Mouse (Mus musculus) layer of hippocampus, adult 18-20 months (tissue): ENCODE results near the gene Atp2b2. TPM values are rescaled to one million over a fixed set of nuclear protein-coding genes. Genes with fewer than 3 reads are reported as not detected.

Experiments used
- DNase-seq, 2 experiments: peaks; one replicate each; pipeline ENCODE4 v3.0.0; 2022; ENCODE audit warnings: low spot score in 2 of 2
- total RNA-seq, 2 experiments: library from RNA; stranded (reverse); gene quantifications; 2 replicates each; pipeline ENCODE4 v1.2.3; 2021

Atp2b2 gene
- total RNA-seq, 2 experiments from 2014 or later = 313 to 326 TPM

DNA sequence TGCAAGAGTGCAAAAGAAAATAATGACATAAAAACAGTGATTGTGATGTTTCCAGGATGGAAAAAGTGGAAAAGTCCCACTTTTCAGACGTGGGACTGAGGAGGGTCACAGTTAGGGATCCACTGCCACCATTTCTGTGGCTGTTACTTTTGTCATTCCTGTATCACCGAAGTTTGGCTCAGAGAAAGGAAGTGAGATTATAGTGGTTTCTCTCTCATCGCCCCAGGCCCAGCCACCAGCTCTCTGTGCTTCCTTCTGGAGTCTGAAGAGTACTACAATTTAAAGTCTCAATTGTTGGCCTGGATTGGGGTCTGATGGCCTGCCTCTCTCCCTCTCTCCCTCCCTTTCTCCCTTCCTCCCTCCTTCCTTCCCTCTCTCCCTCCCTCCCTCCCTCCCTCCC lies 242.5 kb downstream of the Atp2b2 start:
- no peak for DNase-seq

DNA sequence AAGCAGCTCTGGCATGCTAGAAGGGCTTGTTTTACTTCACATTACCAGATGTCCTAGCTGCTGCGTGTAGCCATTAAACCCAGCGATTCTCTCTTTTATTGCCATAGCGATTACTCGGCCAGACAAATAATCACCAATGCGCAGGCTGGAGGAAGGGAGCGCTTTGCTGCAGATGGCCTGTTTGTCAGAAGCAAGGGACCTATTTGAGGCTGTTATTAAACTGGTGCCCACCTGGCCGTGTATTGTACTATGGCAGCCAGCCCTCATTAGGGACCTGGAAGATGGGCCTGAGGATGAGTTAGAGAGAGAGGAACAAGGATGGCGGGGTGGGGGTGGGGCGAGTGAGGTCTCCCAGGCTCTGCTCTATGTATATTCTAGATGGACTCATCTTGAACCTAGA lies 243.1 kb downstream of the Atp2b2 start:
- DNase-seq = no peak

DNA sequence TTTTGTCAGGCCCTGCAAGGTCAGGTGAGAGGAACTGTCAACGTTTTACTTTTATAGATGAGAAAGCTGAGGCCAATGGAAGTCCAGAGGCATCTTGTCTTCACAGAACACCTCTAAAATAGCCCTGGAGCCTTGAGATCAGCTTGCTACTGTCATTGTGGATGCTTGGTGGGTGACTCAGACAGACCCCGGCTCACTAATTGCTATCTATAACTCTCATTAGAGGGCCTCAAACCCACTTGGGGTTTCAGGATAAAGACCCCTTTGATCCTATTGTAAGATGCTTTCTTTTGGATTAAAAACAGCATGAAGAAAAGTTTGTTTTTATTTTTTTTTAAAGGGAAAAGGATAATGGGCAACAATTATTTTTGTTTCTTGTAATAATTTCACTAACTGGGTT lies 243.5 kb downstream of the Atp2b2 start:
- DNase-seq = no peak

DNA sequence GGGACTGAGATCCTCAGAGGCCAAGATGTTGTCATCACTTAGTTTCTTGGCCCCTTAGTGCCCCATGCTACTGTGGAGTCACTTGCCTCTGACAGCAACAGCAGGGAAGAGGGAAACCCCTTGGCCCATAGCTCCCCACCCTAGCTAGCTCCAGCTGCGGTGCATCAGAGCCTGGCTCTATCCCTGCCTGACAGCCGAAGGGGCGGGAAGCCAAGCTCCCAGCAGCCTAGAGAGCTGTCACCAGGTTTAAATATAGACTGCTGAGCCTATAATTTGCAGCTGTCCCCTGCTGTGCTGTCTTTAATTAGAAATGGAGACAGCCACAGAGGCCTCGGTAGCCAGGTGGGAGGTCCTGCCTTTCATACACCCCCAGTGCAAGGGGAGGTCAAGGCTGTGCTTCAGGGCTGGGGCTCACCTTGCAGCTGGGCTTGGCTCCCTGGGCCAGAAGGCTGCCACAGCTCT lies 247.1 kb downstream of the Atp2b2 start:
- DNase-seq = no peak

DNA sequence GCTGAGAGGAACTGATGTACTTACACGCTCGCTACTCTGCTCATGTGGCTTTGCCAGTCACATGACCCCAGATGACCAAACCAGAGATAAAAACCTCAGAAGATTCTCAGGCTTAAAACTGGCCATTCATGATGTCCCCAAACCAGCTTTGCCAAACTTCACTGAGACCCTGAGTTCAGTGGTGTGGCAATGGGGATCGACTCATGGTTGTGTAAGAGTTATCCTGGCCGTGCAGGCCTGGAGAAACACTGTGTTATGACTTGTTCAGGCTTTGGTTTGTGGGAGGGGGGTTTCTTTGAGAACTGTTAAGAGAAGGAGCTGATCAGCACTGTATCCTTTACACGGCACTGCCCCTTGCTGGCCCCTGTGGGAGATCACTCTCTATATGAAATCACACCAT lies 250.0 kb downstream of the Atp2b2 start:
- DNase-seq = no peak

DNA sequence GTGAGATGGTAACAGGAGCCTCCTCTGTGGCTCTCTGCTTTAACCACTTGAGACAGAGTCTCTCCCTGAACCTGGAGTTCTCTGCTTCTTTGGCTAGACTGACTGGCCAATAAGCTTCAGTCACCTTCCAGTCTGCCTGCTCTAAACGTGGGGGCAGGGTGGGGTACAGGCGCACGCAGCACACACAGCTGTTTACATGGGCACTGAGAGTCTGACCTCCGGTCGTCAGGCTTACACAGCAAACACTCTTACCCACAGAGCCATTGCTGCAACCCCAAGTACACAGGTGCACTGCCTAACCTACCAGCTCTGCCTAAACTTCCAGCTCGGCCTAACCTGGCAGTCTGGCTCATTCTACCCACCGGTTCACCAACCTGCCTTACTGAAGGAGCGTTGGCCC lies 251.4 kb downstream of the Atp2b2 start:
- no peak for DNase-seq

DNA sequence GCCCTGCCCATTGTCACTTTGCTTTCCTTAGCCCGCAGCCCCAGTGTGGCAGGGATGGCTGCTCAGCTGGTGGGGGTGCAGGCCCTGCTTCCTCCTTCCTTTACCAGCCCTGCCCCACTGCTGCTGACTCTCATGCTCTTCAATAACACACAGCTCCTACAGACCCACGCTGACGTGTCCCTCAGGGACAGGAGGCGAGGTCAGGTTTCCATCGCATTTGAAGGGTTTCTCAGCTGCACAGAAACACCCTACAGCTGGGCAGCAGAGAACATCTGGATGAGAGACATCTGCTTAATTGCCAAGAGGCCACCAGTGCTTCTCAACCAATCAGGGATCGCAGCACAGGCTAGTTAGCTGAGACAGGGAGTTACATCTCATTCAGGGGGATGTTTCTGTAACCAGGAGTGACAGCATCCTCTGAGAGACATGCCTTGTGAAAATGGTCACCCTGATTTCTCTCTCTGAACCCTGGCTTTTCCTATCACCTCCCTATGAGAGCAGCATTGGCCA lies 254.9 kb downstream of the Atp2b2 start:
- DNase-seq = no peak

DNA sequence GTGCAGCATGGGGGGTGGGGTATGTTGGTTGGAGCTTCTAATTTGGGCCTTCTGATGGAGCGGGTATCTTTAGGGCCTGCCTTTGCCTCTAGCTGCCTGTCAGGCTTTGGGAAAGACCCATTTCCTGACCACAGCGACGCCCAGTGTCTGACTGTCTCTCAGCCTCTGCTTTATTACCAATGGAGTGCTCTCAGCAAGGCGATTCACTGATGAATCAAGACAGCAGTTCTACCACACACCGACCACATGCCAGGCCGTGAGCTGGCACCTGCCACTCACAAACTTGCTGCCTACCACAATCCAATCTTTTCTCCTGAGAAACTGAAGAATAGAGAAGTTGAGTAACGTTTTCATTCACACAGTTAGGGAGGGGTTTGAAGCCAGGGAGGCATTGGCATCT lies 256.8 kb downstream of the Atp2b2 start:
- no peak for DNase-seq

DNA sequence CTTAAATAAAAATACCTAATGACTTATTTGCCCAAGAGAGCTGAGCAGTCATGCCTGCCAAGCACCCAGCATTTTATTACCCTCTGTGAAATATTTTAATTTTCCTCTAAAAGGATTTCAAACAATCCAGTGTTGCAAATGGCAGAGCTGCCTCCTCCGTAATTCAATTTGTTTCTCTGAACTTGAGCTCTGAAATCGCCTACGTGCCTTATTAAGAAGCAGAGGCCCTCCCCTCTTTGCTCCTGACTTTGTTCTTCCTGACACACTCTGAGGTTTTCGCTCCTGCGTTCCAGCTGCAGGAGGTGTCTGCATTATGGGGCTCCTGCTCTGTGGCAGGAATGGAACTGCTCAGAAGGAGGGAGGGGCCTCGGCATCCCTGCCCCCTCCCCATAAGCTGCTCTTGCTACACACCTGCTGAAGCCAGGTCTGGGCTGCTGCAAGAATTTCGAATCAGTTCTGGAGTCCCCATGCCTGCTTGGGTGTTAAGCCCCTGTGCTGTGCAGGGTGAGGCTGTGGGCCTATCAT lies 264.1 kb downstream of the Atp2b2 start:
- peak in 1 of 2 experiments; percentile 36 for DNase-seq

DNA sequence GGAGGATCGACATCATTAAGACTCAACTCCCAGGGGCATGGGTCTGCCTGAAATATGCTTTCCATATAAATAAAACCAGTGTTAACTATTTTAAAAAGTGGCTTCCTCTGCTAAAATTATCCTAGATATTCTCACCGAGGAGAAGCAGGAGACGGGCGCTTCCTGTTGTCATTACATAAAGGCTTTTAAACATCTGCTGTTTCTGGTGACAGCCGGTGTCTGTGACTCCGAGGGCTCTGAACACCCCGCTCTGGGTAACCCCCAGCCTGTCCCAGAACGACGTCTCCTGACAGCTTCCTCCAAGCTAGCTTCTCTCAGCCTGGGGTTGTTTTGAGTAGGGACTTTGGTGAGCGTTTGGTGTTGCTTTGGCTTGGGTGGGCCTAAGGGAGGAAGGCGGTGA lies 273.6 kb downstream of the Atp2b2 start:
- DNase-seq = peak in 1 of 2 experiments; percentile 73

DNA sequence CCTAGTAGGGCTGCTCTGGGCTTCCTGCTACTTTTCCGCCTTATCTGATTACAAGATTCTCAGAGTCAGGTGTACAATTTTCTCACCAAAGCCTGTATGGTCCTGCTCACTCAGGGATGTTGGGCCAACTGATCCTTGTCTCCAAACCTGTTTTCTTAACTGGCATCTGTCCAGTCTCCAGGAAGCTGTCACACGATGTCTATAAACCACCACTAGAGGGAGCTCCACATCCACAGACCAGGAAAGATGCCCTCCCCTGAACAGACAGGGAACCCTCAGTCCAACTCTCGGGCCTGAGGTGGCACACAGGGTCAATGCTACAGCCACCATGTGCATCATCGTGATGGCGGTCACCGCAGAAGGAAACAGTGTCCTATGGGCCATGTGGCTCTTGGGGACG lies 280.8 kb downstream of the Atp2b2 start:
- DNase-seq = peak in 1 of 2 experiments; percentile 79

DNA sequence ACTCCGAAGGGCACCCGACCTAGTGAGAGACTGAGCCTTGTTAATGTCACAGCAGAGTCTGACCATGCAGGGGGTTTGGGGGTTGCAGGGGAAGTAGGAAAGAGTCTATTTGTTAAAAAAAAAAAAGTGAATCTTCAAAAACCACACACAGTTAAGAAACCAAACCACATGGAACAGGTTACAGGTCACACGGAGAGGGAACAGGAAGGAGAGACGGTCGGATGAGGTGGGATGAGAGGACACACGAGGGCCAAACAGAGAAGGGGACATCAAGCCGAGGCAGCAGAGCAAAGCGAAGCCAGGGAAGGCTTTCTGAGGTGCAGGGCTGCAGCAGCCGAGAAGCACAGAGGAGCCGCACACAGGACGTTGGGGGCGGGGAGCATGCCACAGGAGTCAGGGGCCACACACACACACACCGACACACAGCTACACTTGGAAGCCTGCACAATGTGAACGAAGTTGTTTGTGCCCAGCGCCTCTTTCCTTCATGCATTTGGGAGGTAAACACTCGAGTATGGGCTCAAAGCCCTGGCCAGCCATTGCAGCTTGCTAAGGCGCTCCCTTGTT lies 293.2 kb downstream of the Atp2b2 start:
- no peak for DNase-seq

DNA sequence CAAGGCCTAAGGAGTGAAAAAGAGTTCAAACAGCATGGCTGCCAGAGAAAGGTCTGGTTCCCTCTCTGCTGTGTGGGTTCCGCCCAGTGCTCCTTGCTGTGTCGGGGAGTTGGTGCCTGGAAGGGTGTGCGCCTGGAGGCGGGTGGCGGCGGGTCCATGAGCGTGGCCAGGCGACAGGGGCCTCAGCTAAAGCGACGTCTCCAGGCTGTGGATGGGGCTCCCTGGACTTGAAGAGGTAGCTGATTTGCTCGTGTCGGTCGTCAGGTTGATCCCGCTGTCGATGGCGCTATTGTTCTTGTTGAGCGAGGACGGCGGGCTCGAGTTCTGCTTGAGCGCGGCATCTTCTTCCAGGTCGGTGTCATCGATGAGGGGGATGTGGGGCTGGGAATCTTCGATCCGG lies 294.1 kb downstream of the Atp2b2 start:
- DNase-seq = no peak

DNA sequence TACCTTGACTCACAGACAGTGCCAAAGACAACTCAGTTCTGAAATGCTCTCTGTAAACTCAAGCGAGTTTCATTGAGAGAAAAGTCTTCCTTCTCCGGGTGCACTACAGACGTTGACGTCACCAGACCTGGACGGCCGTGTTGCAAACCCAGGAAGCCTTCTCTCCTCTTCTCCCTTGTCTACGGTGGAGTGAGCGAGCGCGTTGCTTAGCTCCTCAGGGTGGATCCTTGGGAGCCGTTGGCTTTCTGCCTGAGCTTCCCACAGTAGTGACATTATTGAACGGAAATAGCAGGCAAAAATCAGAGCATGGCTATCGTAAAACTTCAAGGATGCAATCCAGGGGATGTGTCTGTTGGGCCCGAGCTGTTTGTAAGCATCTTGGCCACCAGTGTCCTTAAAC lies 295.1 kb downstream of the Atp2b2 start:
- peak in 1 of 2 experiments; percentile 38 for DNase-seq

DNA sequence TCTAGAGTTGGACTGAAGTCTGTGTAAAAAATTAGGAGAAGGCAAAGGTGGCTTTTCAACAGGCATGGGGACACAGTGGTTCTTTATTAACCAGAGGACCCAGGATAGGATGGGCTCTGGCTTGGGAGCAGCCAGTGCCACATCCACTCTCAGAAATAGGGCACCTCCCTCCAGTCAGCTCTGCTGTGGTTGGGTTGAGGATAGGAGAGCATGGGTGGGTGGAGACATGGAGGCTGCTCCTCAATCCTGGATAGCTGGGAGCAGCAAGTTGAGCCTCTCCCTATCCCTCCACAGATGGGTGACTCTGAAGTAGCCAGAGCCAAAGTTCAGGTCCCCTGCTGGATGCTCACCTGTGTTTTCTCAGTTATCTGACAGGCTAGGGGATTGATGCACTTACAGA lies 297.3 kb downstream of the Atp2b2 start:
- DNase-seq = no peak

DNA sequence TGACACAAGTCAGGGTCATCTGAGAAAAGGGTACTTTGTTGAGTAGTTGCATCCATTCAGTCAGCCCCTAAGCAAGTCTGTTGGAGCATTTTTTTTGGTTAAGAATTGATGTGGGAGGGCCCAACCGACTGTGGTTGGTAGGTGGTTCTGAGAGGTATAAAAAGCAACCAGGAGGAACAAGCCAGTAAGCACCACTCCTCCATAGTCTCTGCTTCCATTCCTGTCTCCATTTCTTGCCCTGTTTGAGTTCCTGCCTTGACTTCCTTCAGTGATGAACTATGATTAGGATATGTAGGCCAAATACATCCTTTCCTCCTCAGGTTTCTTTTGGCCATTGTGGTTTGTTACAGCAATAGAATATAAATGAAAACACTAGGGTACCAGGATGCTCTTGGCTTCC lies 299.3 kb downstream of the Atp2b2 start:
- DNase-seq = no peak

DNA sequence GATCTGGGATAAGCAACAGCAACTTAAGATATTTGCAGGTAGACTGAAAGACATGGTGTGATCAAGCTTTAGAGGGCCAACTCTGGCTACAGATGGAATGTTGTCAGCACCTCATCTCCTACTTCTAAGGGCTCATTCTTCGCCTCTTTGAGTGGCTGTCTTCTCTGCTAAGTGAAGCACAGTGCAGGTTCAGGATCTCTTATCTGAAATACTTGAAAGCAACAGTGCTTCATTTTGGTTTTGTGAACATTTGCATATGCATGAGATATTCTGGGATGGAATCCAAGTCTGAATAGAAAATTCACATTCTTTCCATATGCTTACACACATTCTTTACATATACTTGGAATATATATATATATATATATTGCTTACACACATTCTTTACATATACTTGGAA lies 300.1 kb downstream of the Atp2b2 start:
- no peak for DNase-seq

DNA sequence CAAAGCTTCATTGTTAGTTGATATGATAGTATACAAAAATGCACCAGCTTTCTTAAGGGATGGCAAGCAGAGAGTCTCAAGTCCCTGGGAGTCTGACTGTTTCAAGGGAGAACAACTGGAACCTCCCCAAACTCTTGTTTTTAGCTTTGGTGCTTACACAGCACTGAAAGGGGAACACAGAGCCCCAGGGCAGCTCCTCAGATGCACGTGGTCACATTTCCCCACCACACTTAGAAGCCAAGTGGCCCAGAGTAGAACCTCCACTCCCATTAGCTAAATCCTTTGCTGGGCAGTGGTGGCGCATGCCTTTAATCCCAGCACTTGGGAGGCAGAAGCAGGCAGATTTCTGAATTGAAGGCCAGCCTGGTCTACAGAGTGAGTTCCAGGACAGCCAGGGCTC lies 301.0 kb downstream of the Atp2b2 start:
- no peak for DNase-seq

DNA sequence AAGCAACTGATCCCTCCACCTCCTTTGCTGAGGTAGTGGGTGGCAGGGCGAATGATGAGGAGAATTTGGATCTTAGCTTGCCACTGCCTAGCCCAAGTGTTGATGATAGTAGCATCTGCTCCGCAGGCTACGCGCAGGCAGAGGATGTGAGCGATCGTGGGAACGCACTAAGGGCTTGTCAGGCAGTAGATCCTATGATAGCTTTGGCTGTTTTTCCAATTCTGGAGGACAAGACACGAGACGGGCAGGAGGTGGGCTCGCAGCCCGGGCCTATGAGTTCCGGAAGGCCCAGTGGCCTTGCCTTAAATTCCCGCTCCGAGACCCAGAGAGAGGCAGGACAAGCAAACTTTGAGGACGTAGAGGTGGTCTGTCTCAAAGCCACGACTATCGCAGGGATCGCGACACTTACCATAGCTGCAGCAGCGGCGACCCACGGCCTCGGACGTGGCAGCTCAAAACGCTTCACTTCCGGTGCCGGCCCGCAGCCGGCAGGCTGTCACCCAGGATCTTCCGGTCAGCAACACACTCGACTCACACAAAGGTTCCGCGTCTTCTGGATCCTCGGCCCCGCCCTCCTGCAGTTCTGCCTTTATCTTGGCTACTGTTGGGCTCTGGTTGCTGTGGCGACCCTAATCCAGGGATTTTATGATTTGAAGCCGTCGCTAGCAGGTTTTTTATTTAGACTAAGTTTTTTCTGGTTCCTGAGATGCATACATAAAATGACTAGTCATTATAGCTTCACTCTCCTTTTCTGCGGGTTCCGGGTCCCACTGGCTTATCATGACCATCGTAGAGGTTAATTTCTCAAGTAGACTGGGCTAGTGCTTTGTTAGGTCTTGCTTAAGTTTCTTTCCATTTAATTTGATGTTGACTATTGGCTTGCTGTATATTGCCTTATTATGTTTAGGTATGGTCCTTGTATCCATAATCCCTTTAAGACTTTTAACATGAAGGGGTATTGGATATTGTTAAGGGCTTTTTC lies 301.9 kb downstream of the Atp2b2 start, which contains the start of gene Sec13:
TSS of gene Sec13 (minus strand) at position 508 of the 982 bp plus-strand sequence.
- peak; percentile 83 to 87 for DNase-seq

DNA sequence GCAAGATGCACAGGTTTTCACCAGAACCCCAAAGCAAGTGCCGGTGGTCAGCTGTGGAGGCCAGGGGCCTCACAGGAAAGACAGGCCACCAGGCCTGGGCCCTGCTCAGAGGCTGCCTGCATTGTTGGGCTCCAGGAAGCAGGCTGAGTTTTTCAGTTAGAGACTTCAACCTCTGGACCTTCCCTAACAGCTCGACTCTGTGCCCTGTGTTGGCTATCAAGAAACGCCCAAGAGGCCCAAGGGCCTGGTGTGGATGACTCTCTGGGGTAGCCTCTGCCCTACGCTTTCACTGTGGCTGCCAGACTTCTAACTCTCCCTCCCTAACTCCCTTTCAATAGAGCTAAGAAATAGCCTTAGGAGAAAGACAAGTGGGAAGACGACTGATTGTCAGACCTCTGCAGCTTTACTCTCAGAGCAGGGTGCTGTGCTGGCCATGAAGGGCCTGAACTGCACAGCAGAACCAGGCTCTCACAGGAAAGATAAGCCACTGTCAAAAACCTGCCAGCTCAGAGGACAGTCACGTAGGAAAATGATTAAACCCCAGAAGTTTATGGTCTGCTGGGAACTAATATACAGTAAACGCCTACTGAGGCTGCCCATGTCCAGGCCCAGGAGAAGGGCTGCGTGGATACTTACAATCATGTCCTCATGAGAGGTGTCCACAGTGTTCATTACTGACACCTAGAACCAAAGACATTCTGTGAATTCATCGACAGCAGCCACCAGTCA lies 304.9 kb downstream of the Atp2b2 start:
- no peak for DNase-seq

DNA sequence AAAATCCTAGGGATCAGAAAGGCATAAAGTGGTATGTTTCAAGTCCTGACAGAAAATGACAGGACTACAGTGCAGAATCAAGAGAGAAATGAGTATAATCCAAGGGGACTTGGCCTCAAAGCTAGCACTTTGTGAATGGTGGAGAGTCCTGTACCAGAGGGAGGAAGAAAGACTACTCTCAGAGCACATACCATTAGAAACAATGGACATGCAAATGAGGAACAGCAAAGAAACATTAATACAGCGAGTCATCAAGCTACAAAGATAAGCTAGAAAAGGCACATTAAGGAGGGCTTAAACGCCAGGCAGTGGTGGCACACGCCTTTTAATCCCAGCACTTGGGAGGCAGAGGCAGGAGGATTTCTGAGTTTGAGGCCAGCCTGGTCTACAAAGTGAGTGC lies 311.1 kb downstream of the Atp2b2 start:
- DNase-seq = no peak
